Mouse (Mus musculus) heart, postnatal 10 days (tissue): ENCODE data around the gene Lsamp. TPM values are rescaled to one million over a fixed set of nuclear protein-coding genes. Genes with fewer than 3 reads are reported as not detected.

Source experiments
- microRNA-seq, 2 experiments: library from miRNA; unstranded; fragments of <30 nt; microRNA quantifications; one replicate each; pipeline ENCODE4 v1.2.0; 2022
- total RNA-seq, 2 experiments: library from RNA; stranded (reverse); gene quantifications; 2 replicates each; pipeline ENCODE4 v1.2.3; 2021

Lsamp gene
- total RNA-seq, 2 experiments from 2014 or later, result 1.3 to 1.6 TPM

Small RNA genes within 50 kb of the gene (microRNA-seq; reads per million reads assigned to microRNA genes)
- gene Gm27887, result 0 reads per million in 2 experiments
- 0 reads per million in 2 experiments for gene Gm47276
